Mouse (Mus musculus) ovary, postnatal 14 days (tissue): ENCODE data around the gene Phyhd1.
A peak's percentile ranks its signal among the peaks of the same experiment; 100 is the strongest.

Source experiments
- DNase-seq: peaks from one replicate; pipeline ENCODE4 v3.0.0; 2022; ENCODE audit warnings: low spot score

The Phyhd1 gene

DNA sequence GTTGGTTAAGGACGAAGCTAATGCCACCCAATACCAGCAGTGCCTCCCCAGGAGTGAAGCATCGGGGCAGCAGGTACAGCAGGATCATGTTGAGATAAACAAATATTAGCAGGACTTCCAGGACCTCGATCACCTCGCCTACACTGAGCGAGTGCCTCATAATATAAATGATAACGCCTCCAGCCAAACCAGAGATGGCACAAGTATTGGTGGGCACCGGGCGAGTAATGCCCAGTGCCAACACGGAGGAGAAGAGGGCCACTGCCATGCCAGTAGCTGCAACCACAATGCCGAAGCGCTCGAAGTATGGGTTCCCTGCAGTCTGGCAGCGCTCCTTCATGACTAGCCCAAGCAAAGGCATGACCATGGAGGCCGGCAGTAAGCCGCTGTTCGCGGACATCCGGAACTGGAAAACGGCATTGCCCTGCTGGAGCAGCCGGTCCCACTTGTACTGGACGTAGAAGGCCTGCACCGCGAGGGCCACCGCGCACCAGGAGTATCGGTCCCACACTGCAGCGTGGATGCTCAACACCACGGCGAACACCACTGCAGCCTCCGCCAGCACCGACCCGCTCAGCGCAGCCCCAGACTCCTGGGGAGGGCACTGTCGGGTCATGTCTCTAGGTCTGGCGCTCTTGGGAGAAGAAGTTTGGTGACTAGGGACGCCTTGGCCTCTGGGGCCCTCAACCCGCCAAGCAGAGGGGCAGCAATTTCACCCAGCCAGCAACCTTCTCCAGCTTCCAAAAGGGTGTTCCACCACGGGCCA lies 19.6 kb downstream of the Phyhd1 start:
- DNase-seq = no peak

DNA sequence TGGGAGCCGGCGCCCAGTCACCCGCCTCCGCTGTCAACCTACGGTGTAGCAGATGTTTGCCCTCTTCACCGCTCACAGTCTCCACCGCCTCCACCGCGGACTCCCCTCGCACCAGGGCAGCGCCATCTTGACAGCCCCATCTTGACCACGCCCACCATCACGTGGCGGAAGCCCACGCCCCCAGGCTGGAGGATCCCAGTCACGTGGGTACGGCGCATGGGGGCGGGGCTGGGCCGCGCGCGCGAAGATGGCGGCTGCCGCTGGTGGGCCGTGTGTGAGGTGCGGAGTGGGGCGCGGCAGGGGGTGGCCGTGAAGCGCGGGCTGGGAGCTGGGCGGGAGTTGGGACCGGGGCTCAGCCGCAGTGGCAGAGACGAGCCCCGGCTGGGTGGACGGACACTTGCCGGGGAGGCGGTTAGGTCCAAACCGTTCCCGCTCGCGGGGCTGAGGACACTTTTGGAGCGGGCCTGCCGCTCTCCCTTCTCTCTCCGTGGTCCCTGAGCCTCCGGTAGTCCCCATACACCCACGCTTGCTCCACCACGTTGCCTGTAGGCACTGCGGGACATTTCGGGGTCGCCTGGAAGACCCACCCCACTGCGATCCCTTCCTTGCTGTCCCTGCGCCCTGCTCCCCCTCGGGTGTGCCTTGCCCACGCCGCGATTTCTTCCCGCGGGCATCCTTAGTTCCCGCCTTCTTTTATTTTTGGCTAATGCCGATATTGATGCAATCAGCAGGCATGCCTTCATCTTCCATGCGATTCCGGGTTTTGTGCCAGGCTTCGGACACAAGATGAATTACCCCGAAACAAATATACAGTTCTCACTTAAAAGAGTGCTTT lies 20.4 kb downstream of the Phyhd1 start, which contains the start of the genes Dolk and Nup188:
Gene Dolk, minus strand, starts transcription at position 143 of the 835 bp plus-strand sequence.
Gene Nup188, plus strand, starts transcription at position 206 of the 835 bp plus-strand sequence.
- peak; percentile 96 for DNase-seq

DNA sequence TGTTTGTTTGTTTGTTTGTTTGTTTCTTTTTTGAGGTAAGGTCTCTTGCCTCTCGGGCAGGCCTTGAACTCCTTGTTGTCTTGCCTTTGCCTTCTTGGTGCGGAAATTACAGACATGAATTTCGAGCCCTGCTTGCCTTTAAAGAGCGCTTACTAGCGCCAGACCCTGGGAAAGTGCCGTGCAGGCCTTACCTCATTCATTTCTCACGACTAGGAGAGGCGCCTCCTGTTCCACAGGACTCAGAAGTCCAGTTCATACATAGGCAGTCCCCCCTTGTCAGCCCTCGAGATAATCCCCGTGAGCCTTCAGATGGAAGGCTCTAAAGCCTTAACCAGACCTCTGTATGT lies 21.0 kb downstream of the Phyhd1 start:
- DNase-seq = no peak

DNA sequence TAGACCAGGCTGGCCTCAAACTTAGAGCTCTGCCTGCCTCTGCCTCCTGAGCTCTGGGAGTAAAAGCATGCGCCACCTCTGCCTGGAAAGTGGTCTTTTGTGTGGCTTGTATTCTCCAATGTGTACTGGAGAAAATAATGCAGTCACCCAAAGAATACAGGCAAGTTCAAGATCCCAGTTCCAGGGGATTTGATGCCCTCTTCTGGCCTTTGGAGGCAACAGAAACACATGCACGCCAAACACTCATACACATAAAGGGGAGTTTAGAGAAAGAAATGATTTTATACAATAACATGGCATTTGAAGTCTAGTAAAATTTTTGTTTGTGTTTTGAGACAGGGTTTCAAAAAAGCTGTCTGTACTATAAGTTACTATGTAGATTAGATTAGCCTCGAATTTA lies 33.5 kb downstream of the Phyhd1 start:
- no peak for DNase-seq

DNA sequence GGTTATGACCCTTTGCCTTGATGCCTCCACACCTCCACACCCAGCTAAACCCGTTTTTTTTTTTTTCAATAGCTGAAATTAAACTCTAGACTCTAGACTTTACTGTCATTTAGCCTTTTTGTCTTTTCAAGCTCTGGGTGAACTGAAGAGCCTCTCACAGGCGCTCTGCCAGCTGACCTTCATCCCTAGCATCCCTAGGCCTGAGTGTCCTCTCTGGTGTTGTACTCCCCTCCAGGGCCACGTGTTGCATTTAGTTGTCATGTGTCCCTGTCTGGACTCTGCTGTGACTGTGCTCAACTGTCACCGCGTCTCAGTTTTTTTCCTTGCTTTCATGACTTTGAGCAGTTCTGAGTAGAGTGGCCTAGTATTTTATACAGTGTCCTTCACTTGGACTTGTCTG lies 34.0 kb downstream of the Phyhd1 start:
- DNase-seq = no peak

DNA sequence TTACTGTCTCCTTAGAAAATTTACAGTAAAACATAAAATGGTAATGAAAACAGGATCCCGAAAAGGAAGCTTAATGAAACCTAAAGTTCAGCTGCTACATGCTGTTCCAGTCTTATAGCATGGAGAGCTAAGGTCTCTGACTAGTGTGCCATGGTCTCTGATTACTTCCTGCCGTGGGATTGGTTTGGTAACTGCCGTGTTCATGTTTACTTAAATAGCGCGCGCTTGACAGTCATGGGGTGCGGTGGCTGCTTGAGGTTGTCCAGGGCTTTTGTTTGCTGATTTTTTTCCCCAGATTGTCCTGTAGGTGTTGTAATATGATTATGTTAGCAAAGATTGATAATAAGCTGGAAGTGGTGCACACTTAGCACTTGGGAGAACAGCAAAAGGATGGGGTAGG lies 40.1 kb downstream of the Phyhd1 start:
- DNase-seq = no peak

DNA sequence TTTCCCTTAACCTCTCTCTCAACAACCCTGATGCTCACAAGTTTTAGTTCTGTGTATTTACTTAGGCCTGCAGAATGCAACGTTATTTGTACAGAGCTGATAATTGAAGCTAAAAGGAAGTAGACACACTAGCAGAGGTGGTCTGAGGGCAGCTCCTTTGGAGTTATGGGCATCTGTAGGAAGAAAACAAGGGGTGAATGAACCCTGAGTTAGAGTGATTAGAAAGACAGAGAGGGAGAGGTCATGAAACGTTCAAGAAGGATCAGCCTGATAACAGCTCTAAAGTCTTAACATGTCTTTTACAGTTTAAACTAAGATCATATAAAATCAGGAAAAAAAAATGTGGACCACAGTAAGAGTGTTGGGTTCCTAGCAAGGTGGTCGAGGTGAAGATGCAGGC lies 43.3 kb downstream of the Phyhd1 start:
- DNase-seq = no peak

DNA sequence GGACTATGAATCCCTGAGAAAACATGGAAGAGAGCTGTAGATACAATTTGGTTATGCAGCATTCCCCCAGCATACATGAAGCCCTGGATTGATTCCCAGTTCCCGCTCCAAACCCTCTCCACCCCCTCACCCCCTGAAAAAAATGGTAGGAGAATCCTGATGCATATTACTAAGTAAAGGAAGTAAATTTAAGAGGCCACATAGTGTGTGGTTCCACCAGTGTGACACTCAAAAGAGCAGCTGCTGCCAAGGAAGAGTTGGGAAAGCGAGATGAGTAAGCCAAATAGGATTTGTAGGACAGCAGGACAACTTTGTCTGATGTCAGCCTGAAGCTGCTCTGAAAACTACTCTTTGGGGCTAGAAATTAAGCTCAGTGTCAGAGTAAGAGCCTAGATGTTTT lies 45.5 kb downstream of the Phyhd1 start:
- DNase-seq = no peak

DNA sequence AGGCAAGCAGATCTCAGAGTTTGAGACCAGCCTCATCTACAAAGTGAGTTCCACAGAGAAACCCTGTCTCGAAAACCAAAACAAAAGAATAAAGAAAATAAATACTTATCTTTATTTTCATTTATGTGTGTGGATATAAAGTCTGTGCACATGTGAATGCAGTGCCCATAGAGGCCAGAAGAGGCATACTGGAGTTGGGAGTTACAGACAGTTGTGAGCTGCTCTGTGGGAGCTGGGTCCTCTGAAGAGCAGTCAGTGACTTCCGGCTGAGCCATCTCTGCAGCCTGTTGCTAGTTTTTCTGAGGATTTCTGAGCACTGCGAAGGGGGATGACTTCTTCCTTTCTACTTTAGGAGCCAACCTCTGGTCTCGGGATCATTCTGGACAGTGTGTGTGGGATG lies 50.1 kb downstream of the Phyhd1 start:
- DNase-seq = no peak

DNA sequence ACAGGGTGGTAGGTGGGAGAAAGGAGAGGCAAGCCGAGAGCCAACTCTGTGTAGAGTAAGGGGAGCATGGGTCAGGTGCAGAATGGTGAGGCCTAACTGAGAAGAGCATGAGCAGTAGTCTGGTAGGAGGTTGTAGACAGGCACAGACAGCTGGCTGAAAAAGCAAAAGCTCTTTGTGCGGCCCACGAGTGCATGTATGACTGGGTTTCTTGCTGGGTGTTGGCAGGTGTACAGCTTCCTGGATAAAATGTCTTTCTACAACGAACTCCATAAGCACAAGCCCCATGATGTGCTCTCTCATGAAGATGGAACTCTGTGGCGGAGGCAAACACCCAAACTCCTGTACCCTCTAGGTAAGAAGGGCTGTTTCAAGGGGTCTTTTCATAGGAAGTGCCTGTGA lies 51.0 kb downstream of the Phyhd1 start:
- no peak for DNase-seq

DNA sequence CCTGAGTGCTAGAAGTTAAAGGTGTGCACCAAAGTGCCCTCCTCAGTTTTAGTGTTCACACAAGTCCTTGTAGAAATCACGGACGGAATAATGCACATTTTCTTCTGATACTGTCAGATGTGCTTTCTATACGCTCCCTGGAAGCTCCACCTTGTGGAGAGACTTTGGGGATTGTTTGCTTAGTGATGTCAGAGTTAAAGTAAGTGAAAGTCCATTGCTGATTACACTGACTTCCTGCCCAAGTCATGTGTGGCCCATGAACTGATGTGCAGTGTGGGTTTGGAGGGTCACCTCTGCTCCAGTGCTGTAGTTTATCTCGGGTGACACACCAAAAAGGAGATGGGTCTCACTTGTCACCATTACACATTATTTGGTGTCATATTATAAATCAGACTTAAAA lies 53.3 kb downstream of the Phyhd1 start:
- no peak for DNase-seq

DNA sequence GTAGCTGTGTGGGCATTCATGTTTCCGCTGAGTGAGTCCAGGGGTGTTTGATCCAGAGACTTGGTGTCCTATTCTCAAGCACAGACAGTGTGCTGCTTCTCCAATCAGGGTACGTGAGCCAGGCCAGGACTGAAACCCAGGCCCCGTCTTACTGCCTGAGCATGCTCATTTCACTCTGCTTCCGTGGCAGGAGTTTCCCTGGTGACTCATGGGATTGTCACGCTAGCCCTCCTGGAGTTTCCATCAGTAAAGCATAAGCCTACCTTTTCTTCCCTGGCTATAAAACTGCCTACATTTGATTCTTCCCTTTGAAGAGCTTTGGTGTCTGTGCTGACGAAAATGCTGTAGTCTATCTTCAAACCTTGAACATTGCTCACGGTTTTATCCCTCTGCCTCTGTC lies 57.1 kb downstream of the Phyhd1 start:
- no peak for DNase-seq

DNA sequence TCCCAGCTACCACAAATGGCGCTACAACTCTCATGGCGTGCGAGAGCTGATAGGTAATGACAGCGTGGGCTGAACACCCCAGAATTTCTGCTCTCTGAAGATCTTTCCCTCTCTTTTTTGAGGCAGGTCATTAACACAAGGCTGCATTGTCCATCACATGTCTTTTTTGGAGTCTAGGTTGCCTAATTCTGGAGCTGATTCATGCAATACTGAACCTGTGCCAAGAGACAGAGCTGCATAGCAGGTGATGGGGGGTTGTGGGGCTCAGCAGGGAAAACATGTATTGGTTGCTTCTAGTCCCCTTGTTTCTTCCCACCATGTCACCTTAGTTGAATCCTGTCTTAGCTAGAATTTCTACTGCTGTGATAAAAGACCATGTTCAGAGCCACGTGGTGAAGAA lies 59.3 kb downstream of the Phyhd1 start:
- no peak for DNase-seq

DNA sequence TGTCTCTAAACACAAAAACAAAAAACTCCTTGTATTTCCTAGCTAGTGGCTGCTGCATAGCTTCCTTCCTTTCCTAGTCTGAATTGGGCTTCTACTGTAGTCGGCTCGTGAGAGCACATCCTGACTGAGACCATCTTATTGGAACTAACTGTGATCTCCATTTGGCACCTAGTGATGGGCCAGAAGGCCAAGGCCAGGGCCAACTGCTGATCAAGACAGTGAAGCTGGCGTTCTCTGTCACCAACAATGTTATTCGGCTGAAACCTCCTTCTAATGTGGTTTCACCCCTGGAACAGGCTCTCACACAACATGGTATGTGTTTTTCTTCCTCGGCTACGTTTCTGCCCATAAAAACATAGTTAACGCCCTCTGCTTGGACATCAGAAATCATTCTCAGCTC lies 61.3 kb downstream of the Phyhd1 start:
- DNase-seq = no peak

DNA sequence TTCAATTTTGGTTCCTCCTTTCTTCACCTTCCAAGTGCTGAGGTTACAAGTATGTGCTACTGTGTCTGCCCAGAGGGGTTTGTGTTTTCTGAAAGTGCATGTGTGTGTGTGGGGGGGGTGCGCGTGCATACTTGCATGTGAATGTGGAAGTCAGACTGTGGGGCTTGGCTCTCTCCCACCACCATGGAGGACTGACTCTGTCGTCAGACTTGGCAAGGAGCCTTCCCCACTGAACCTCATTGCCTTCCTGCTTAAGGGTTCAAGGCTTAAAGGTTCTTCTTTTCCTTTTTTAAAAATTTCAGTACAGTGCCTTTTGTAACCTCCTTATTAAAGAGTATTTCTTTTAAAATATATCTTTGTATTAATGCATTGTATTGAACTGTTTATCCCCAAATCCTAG lies 62.8 kb downstream of the Phyhd1 start:
- no peak for DNase-seq
